Mouse (Mus musculus): Measurements from ENCODE around the gene Bad.

The Bad gene

DNA sequence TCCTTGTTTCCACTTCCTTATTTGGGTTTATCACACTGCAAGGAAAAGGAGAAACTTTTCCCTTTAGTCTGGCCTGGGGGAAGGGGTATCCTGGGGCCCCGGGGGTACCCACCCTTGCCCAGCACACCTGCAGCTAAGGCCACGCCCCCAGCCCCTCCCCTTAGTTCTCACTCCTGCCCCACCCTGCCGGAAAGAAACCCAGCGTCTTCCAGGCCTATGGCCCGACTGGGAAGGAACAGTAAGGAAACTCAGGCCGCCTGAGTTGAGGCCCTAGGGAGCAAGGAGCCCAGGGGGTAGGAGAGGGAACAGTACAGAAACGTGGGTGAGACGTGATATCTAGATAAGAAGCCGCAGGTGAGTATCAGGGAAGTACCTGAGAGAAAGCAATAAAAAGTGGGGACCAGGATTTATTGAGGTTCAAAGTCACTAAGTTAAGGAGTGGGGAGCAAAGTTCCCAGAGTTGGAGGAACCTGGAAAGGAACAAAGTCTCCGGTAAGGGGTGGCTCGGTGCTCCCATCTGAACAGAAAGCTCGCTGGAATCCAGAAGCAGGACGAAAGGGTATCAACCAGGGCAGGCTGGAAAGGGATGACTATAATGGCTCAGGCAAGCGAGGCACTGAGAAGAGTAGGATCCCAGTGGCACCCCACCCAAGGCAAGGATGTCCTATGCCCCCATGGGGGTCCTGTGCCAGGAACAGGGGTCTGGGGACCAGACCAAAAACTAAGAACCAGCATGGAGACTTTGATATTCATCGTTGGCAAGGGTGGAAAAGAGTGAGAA is 27.0 kb downstream of the Bad start:
- no peak for DNase-seq (ENCODE audit: low read depth, low spot score)

DNA sequence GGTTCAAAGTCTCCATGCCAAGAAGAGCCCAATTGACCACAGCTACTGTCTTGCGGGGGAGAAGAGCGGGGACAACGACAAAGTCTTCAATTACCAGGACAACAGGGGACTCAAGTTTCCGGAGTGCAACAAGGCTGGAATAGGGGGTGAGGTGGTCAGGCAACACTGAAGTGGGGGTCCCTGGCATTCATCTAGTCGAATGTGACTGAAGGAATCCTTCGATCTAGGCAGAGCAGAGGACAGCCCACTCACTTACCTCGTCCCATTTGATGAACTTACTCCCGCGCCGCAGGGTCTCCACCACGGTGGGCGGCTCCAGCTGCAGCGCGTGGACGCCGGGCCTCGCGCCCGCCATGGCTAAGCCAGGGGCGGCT is 27.6 kb downstream of the Bad start:
- no peak for DNase-seq (ENCODE audit: low read depth, low spot score)

DNA sequence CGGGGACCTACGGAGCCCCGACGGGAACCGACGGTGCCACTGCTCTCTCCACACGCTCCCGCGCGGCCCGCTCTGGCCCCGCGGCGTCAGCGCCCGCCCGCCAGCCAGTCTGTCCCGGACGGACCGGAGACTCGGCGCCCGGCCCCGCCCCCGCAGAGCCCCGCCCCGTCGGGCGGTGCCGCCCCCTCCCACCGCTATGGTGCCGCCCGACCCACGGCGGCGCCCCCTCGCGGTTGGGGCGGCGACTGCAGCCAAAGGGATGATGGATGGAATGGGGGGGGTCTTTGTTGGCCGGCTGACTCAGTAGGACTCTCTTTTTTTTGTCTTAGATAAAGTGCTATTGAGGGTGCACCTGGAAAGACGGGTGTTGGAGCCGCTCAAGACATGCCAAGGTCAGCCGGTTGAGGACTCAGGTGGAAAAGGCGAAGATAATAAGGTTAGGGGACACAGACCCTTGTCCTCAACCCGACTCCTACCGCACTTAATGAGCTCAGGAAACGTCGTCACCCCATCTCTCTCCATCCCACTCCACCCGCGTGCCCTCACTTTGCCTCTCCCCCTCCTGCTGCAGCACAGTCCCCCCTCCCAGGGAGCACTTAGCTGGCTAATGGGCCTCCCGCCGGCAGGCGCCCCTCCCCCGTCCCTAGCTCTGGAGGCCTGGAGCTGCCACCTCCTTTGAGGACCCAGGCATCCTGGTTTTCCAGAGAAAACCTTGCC is 28.2 kb downstream of the Bad start:
- DNase-seq (ENCODE audit: low read depth, low spot score) = peak; percentile 48

DNA sequence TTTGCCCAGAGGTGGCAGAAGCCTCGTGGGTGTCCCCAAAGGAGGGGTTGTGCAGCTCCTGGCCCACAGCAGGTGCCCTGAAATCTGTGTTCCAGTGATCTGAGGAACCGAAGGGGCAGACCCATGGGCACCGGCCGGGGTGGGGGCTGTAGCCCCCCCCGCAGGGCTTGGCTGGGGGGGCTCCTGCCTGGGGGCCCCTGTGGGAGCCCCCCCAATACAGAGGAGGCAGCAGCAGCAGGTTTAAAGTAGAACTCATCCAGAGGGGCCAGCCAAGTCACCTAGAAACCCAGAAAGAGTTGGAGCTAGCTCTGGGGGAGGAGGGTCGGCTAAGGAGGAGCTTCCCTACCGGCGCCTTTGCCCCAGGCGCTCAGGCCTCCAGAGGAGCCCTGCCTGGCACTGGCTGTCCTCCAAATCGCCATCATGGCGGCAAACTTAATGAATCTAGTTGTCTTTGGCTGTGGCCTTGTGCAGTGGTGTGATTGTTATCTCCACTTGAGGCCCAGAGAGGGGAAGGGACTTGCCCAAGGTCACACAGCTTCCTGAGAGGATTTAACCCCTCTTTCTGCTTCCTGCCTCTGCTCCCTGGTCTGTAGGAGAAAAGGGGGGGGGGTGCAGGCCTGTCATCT is 28.9 kb downstream of the Bad start:
- no peak for DNase-seq (ENCODE audit: low read depth, low spot score)

DNA sequence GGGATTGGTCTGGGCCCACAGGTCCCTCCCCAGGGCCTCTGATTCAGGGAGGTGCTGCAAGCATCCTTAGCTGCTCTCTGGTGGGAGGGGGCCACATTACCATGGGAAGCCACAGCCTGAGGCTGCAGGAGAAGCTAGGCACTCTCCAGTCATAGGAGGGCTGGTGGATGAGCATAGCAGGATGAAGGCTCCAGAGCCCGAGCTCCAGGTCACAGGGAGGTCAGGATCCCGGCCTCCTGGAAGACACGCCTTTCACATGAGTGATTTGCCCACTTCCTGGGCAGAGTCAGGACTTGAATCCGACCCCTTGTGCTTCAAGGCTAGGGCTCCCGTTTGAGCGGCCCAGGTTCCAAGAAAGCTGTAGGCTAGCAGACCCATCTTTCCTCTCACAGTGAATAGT is 30.0 kb downstream of the Bad start:
- DNase-seq (ENCODE audit: low read depth, low spot score) = no peak

DNA sequence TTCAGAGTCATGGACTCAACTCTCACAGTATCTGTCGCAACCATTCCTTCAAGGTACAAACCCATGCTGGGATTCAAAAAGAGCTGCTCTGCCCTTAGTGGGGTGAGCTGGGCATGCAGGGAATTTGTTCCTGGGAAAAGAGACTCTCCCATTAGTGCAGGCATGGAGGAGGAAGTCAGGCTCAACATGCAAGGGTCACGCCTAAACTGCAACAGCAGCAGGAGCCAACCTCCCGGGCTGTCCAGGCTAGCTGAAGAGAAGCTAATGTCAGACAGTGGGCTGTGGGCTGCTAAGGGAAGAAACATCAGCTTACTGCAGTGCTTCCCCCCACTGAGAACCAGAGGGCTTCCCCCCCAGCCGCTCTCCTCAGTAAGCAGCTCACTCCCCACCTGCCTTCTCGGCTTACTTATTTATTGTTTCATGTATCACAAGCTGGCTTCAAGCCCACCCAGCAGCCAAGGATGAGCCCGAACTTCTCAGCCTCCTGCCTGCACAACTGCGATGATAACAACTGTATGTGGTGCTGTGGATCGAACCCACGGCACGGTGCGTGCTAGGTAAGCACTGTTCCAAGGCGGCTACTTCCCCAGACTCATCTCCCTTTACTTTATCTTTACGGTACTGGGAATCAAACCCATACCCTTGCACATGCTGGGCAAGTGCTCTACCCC is 30.7 kb downstream of the Bad start:
- no peak for DNase-seq (ENCODE audit: low read depth, low spot score)

DNA sequence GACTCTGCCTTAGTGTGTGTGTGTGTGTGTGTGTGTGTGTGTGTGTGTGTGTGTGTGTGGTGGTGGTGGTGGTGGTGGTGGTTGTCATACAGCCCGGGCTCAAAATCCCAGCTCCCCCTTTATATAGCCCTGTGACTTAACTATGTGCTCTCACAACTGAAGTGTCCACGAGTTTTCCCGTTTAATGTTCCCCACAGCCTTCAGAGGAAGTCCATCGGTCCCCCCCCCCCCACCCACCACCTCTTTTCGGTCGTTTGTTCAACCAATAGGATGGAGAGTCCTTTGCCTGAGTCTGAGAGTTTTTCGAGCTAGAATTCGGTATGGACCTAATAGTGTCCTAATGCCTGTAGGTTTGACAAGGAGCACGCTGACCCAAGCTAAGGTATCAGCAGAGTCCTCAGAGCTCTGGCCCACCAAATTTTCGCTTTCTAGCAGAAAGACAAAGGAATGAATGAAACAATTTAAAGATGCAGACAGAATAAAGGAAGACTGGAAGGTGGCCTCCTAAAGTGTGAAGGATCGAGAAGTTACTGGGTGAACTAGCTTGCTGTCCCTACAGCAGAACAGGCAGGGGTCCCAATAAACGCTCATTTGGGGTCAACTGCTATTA is 32.0 kb downstream of the Bad start:
- DNase-seq (ENCODE audit: low read depth, low spot score) = no peak

DNA sequence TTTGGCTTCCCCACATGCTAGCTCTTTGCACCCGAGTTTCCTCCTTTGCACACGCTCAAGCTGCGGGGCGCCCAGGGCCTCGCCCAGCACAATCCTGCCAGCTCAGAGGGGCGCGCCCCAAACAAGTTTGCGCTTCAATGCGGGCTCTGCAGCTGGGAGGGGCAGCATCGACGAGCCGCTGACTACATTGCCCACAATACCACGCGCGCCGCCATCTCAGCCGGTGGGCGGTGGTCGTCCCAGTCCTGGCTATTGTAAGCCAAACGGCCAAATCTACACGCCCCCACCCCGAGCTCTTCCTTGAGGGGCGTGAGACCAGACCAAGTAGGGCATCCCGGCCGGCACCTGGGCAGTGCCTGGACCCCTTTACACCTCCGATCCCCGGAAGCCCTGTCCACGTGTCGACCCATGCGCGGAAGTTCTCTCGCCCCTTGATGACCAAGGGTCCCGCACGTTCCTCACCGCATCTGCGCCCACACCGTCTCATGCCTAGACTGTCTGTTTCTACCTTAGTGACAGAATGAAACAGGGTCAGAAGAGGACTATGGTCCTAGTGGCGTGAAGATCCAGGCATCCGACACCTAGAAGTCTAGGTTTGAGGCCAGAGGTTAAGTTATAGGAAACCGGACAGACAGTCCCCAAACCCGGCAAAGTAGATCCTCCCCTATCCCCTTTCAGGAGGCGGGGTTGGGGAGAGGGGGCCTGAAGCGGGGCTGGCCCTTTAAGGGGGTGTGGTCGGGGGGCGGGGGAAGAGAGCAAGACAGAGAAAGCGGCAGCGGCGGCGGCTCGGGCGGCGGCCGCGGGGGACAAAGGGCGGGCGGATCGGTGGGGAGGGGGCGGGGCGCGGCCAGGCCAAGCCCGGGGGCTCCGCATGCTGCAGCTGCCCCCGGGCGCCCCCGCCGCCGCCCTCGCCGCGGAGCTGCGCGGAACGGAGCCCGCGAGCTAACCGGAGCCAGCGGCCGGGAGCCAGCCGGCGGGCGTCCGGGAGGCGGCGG is 32.8 kb downstream of the Bad start, which contains the start of gene Ppp1r14b:
Gene Ppp1r14b (plus strand): TSS at position 758 of the 995 bp plus-strand sequence.
- DNase-seq (ENCODE audit: low read depth, low spot score) = peak; percentile 84

DNA sequence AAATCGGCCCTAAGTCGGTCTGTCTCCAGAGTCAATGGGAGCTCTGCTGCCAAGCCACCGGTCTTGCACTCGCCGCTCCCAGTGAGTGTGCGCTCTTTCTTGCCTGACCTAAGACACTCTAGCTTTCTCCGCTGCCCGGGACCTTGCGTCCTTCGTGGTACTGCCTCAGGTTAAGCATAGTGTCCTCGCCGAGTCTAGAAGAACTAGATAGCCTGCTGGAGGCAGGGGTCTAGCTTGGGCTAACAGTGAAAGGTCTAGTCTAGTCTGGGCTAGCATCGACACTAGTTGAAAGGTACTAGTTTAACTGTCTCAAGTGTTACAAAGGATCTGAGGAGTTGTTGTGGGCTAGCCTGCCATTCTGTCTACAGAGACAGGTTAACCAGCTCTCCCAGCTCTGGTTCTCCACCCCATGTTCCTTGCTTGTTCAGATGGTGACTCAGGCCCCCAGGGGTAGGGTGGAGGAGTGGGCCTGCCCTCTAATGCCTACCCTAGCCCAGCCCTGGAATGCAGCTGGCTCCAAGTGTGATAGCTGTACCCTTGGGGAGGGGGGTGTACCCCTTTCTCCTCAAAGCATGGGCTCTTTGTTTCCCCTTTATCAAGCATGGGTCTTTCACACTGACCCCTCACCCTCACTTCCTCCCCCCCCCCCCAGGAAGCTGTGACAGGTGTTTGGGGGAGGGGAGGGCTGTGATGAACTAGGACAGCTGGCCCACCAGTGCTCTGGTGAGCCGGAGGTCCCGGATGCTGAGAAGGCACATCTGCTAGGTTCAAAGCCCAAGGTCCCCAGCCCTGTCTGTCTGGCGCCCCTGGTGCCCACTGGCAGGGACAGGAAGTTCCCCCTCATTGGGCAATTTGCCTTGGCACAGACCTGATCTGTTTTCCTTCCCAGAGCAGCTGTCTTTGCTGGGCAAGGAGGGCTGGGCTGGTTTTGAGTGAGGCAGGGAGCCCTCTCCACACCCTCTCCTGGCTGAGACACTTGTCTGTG is 34.2 kb downstream of the Bad start, which contains the start of gene Plcb3:
Gene Plcb3 (minus strand): TSS at position 934 of the 985 bp plus-strand sequence.
- no peak for DNase-seq (ENCODE audit: low read depth, low spot score)

DNA sequence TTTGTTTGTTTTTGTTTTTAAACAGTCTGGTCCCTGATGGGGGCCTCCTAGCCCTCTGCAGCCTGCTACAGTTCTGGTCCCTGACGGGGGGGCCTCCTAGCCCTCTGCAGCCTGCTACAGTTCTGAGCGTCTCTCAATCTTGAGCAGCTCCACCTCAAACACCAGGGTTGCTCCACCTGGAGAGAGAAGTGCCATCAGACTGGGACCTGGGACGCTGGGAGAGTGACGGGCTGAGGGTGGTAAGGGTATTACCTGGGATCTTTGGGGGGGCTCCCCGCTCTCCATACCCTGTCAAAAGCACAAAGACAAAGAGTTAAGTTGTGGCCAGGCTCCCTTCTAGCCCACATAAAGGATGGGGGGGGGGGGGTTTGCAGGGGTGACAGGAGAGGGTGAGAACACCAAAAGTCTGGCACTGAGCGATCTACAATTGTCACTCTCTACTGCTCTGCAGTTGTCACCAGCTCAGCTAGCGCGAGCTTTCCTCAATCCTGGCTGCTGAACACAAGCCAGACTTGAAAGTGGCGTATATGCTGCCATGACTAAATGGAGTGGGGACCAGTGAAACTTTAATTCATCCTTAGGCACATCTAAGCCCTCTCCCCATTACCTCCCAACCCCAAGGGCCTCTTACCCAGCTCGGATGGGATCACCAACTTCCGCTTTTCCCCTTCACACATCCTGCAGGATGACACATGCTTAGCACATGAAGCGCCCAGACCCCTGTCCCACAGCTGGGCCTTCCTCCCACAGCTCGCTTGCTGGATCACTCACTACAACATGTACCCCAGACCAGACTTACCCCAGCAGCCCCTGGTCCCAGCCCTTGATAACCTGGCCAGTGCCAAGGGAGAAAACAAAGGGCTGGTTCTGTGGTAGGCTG is 36.3 kb downstream of the Bad start:
- no peak for DNase-seq (ENCODE audit: low read depth, low spot score)

DNA sequence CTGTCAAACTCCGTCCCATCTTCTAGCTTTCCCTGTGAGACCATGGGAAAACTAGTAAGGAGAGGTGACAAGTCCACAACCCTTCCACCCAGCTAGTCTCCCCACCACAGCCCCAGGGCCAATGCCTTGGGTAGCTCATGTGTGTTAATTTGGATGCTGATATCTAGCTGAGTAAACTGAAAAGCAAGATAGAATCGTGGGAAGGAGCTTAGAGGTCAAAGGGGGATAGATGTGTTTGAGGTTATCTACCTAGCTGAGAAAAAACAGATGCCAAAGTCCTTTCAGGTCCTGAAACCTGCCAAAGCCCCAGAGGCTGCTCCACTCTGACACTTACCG is 36.9 kb downstream of the Bad start:
- no peak for DNase-seq (ENCODE audit: low read depth, low spot score)

DNA sequence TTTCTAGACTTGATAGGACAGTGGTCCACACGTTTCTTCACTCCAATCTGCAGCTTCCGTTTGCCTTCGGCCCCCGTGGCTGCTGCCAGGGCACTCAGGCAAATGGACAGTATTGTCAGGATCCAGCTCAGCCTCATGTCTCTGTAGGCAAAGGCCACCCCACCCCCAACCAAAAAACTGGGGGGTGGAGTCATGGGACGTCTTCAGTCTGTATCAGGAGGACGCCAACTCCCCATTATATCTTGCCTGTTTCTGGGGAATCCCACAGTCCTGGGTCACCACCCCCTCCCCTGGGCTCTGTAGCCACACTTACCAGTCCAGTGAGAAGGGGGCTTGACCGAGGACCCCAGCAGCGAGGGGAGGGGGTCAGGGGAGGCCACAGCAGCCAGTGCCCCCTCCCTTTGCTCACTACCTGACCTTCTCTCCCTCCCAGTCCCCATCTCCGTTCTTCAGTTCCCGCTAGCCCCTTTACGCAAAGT is 37.4 kb downstream of the Bad start:
- DNase-seq (ENCODE audit: low read depth, low spot score) = no peak

DNA sequence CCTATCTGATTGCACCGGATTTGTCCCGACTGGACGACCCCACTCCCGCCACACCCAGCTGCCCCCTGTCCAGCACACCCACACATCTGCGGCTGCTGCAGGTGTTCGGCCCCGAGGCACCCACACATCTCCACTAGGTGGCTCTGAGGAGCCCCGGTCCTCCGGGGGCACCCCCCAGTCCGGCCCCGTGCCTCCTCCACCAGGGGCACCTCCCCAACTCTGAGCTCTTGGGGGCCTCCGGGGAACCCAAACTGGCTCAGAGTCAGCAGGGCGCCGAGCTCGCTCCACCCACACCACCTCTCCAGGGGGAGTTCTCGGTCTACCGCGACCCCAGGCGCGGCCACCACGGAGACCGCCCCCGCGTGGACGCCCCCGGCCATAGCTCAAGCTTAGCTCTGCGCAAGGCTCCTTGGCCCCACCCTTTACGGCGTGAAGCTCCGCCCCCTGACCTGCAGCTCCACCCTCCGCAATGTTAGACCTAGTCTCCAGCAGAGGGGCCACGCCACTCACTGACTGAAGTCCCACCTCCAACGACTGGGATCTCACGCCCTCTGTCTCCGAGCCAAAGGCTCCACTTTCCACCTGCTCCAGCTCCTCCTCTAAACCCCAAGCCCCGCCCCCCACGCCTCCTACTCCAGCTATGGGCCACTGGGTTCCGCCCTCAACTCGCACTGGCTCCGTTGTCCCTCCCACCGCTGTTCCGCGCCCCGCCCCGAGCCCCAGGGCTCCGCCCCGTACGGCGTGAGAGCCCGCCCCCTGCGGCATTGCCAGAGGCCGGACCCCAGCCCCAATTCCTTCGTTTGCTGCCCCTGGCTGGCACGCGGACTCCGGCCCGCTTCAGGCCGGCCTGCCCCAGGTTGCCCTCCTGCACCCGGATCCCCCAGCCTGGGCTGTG is 38.1 kb downstream of the Bad start:
- DNase-seq (ENCODE audit: low read depth, low spot score) = peak; percentile 99

DNA sequence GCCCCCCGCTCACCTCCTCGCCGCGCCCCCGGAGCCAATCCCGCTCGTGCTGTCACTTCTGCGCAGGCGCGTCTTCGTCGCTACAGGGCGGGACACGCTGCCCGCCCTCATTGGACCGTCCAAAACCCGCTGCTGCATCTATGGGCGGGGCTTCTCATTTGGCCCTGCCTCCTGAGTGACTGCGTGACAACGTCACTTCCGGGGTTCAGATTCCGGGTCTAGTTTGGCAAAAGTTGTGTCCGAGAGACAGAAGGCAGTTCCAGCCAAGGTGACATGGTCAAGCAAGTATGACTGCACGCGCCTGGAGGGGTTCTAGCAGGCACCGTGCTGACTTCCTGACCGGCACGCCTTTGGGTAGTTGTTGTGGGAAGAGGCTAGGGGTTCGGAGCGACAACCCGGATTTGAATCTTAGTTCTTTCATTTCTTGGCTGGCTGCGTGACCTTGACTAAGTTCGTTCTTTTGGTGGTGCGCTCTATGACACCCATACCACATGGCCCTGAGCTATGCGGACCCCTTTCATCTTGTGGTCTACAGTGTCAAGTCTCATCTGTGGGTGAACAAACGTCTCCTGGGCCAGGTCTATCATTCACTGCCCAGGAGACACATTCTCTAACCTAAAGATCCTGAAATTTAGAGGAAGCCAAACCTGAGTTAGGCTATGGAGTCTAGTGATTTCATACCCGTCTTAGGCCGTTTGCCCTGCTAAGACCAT is 38.9 kb downstream of the Bad start, which contains the start of gene Fkbp2:
Gene Fkbp2 (minus strand): TSS at position 121 of the 713 bp plus-strand sequence.
- peak; percentile 99 for DNase-seq (ENCODE audit: low read depth, low spot score)

DNA sequence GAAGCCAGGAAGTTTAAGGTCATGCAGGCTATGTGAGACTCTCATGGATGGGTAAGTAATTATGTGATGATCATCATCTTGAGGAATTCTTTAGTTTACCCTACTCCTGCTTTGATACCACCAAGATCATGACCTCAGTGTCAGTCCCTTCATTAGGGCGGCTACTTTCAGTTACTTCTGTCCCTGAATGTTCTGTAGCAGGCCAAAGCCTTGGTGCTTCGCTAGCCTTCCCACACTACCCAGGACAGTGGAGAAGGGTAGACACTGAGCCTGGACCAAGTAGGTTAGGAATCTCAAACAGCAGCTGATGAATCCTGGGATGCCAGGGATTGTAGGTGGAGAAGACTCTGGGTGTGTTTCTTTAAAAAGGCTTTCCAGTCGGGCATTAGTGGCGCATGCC is 39.8 kb downstream of the Bad start:
- DNase-seq (ENCODE audit: low read depth, low spot score) = no peak

DNA sequence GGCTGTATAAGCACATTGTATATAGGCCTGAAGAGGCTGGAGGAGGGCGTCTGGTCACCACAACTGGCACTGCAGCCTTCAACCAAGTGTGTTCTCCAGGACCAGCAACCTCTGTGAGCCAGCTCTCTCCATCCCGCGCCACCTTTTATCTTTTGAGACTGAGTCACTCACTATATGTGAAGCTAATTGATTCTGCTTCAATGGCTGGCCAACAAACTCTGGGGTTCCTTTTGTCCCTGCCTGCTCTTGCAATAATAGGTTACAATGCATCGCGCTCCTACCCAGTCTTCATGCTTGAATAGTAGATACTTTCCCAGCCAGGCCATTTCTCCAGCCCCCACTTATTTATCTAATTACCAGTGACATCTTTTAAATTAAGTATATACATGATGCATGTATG is 42.0 kb downstream of the Bad start:
- no peak for DNase-seq (ENCODE audit: low read depth, low spot score)
